Mouse (Mus musculus) intestine, embryonic 15.5 days (tissue): Measurements from ENCODE around the gene Gsap. TPM values are rescaled to one million over a fixed set of nuclear protein-coding genes. Genes with fewer than 3 reads are reported as not detected.

Experiments used
- ATAC-seq: fragments of 200-750 bp; cut with Nextera tagmentation; 2 replicates; pipeline ENCODE4 v1.8.0; 2017; ENCODE audit warnings: moderate TSS enrichment, moderate library complexity
- H3K27ac ChIP-seq: fragments of 300-500 bp; sonication (generic); 2 replicates; pipeline ENCODE4 v1.5.1; 2015; ENCODE audit warnings: mild to moderate bottlenecking, inconsistent platforms
- H3K27me3 ChIP-seq: fragments of 300-500 bp; sonication (generic); replicated peaks from 2 replicates; pipeline ENCODE4 v1.6.1; 2015; ENCODE audit warnings: inconsistent platforms
- H3K36me3 ChIP-seq: fragments of 300-500 bp; sonication (generic); 2 replicates; pipeline ENCODE4 v1.6.1; 2015; ENCODE audit warnings: inconsistent platforms
- H3K4me1 ChIP-seq: fragments of 300-500 bp; sonication (generic); replicated peaks from 2 replicates; pipeline ENCODE4 v1.6.1; 2015; ENCODE audit warnings: inconsistent platforms
- H3K4me2 ChIP-seq: fragments of 300-500 bp; sonication (generic); replicated peaks from 2 replicates; pipeline ENCODE4 v1.6.1; 2015; ENCODE audit warnings: mild to moderate bottlenecking, inconsistent platforms
- H3K4me3 ChIP-seq: fragments of 300-500 bp; sonication (generic); replicated peaks from 2 replicates; pipeline ENCODE4 v1.5.1; 2015; ENCODE audit warnings: inconsistent platforms
- H3K9ac ChIP-seq: fragments of 300-500 bp; sonication (generic); 2 replicates; pipeline ENCODE4 v1.6.1; 2015; ENCODE audit warnings: inconsistent platforms
- H3K9me3 ChIP-seq: fragments of 300-500 bp; sonication (generic); 2 replicates; pipeline ENCODE4 v1.6.1; 2016; ENCODE audit warnings: inconsistent platforms
- WGBS: fragments of 180-500 bp; shearing (Covaris S2); methylation state at CpG from one replicate; pipeline ENCODE4 v1.1.7; 2015; 5-methylcytosine and 5-hydroxymethylcytosine counted together
- polyA plus RNA-seq: library from polyadenylated mRNA; unstranded; fragments of >200 nt; fragmentation: Nextera tagmentation; extraction: Ambion mirVana; gene quantifications from 2 replicates; pipeline ENCODE4 v1.2.1, GENCODE M21; 2015

The Gsap gene
- polyA plus RNA-seq, 1 experiment from 2014 or later, result 1.7 TPM

DNA sequence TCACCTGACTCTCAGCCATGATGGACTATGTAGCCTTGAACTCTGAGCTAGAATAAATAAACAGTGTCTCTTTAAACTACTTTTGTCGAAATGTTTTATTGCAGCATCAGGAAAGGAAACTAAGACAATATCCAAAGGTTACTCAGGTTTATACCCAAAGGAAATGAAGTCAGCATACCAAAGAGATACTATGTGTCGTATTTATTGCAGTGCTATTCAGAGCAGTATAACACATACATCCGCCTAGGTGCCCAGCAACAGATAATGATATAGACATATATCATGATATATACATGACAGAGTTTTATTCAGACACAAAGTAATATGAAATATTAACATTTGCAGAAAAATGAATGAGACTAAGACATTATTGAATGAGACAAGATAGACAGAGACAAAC lies 177.3 kb downstream of the Gsap start:
- no peak overlapping the region for H3K4me2 ChIP-seq
- no peaks in the 10 kb centered on the region for H3K27me3 ChIP-seq
- H3K36me3 ChIP-seq, result no peaks in the 10 kb centered on the region
- H3K9ac ChIP-seq, result no peak overlapping the region
- ATAC-seq, result no peak
- WGBS, result 48% methylated on average over 3 of the region's 3 CpGs
- no peak overlapping the region for H3K27ac ChIP-seq
- H3K9me3 ChIP-seq, result no peaks in the 10 kb centered on the region
- H3K4me1 ChIP-seq, result no peaks in the 10 kb centered on the region
- no peak overlapping the region for H3K4me3 ChIP-seq

Other genes with a start within 250 kb of the Gsap start
- 4.2 and 4.9 TPM in 2 replicates for gene Rsbn1l, start 229.9 kb upstream of the Gsap start, polyA plus RNA-seq
- 16.9 and 17.3 TPM in 2 replicates for gene Ptpn12, start 130.3 kb upstream of the Gsap start, polyA plus RNA-seq
- gene Fgl2, start 186.4 kb downstream of the Gsap start, polyA plus RNA-seq, result 8.6 and 11.0 TPM in 2 replicates
- gene Ccdc146, start 238.4 kb downstream of the Gsap start, polyA plus RNA-seq, result 0.24 TPM in 2 replicates
- gene Fam185a, start 238.7 kb downstream of the Gsap start, polyA plus RNA-seq, result 9.7 and 10.4 TPM in 2 replicates